In genomic region chr2:95232135-95232772, GRCm38 (mm10) we compare ENCODE assay signal across 8 mouse cellular contexts.
A peak's percentile ranks its signal among the peaks of the same experiment; 100 is the strongest.
DNase-seq lines count a peak whose midpoint lies in the region; ATAC-seq and TF ChIP-seq lines count a peak whose summit lies in the region.

No protein-coding gene starts in this region.

- TF ChIP-seq POLR2A in testis, adult 2 months (IDR thresholded peaks at IDR 0.05; ENCODE audit: control insufficient read depth, low read depth, low read length), result no peak

- H3K4me1 ChIP-seq in forebrain, embryonic 15.5 days, result peaks cover 10% of the 10 kb centered on the region
- H3K4me1 ChIP-seq in intestine, embryonic 15.5 days (replicated peaks), result 0 out of 2 replicates have a peak, but pooled peaks cover 3% of the 10 kb centered on the region
- peaks cover 8% of the 10 kb centered on the region for H3K4me1 ChIP-seq in midbrain, embryonic 15.5 days
- no peaks in the 10 kb centered on the region for H3K4me1 ChIP-seq in testis, adult 2 months (ENCODE audit: control insufficient read depth, insufficient read depth, low read length)

- intact Hi-C loops in left cerebral cortex, postnatal 14 days (cut with DNase I), result loop anchor here (10.0 kb wide), 3 partner anchors 757 to 1083 kb away; partner anchors contain the start of gene Lrrc4c

- H3K9me3 ChIP-seq in forebrain, embryonic 15.5 days, result no peaks in the 10 kb centered on the region
- H3K9me3 ChIP-seq in intestine, embryonic 15.5 days, result no peaks in the 10 kb centered on the region
- H3K9me3 ChIP-seq in midbrain, embryonic 15.5 days, result no peaks in the 10 kb centered on the region

- no peaks in the 10 kb centered on the region for H3K27me3 ChIP-seq in forebrain, embryonic 15.5 days
- no peaks in the 10 kb centered on the region for H3K27me3 ChIP-seq in intestine, embryonic 15.5 days (replicated peaks)
- H3K27me3 ChIP-seq in midbrain, embryonic 15.5 days (replicated peaks), result no peaks in the 10 kb centered on the region
- no peaks in the 10 kb centered on the region for H3K27me3 ChIP-seq in testis, adult 2 months (ENCODE audit: control insufficient read depth, insufficient read depth, low read length)

- no peak overlapping the region for H3K27ac ChIP-seq in forebrain, embryonic 15.5 days (replicated peaks)
- no peak overlapping the region for H3K27ac ChIP-seq in intestine, embryonic 15.5 days
- H3K27ac ChIP-seq in midbrain, embryonic 15.5 days, result peak overlapping the region; percentile 51
- no peak overlapping the region for H3K27ac ChIP-seq in testis, adult 2 months (ENCODE audit: control insufficient read depth, insufficient read depth, low read depth, low read length)

- H3K4me3 ChIP-seq in forebrain, embryonic 15.5 days, result peak overlapping the region; percentile 25
- H3K4me3 ChIP-seq in intestine, embryonic 15.5 days (replicated peaks), result no peak overlapping the region
- H3K4me3 ChIP-seq in midbrain, embryonic 15.5 days, result peak overlapping the region; percentile 31
- no peak overlapping the region; the same call in 1 of the 2 replicates for H3K4me3 ChIP-seq in testis, adult 2 months (ENCODE audit: control insufficient read depth, low read depth, low read length)

- DNase-seq in MN1 (ENCODE audit: low spot score), result peak; percentile 34
- peak; percentile 76 for DNase-seq in brain, adult 2 months (ENCODE audit: low read depth, low spot score)
- DNase-seq in left cerebral cortex, postnatal 14 days (ENCODE audit: low spot score in 2 of 2), result peak; percentile 46 to 67
- no peak for DNase-seq in thymus, adult 18-20 months

- 1% methylated on average over 15 of the region's 15 CpGs for WGBS in forebrain, embryonic 15.5 days
- 8% methylated on average over 15 of the region's 15 CpGs for WGBS in intestine, embryonic 15.5 days
- WGBS in midbrain, embryonic 15.5 days, result 1% methylated on average over 15 of the region's 15 CpGs

- peak; percentile 50; the same call in 1 of the 2 replicates for TF ChIP-seq CTCF in testis, adult 2 months (IDR thresholded peaks at IDR 0.05; ENCODE audit: control insufficient read depth, insufficient read depth, insufficient replicate concordance, low read depth, low read length)

- H3K36me3 ChIP-seq in forebrain, embryonic 15.5 days, result no peaks in the 10 kb centered on the region
- no peaks in the 10 kb centered on the region for H3K36me3 ChIP-seq in intestine, embryonic 15.5 days
- H3K36me3 ChIP-seq in midbrain, embryonic 15.5 days (replicated peaks), result no peaks in the 10 kb centered on the region
- no peaks in the 10 kb centered on the region for H3K36me3 ChIP-seq in testis, adult 2 months (ENCODE audit: control insufficient read depth, insufficient read depth, low read length)

- 0 out of 2 replicates have a peak overlapping the region, but pooled peaks have one; percentile 20 for H3K9ac ChIP-seq in forebrain, embryonic 15.5 days (replicated peaks)
- no peak overlapping the region for H3K9ac ChIP-seq in intestine, embryonic 15.5 days
- no peak overlapping the region for H3K9ac ChIP-seq in midbrain, embryonic 15.5 days

- peak; percentile 85 for ATAC-seq in forebrain, embryonic 15.5 days (replicated peaks)
- ATAC-seq in intestine, embryonic 15.5 days, result peak; percentile 89
- peak; percentile 96 for ATAC-seq in midbrain, embryonic 15.5 days (replicated peaks)

- H3K4me2 ChIP-seq in forebrain, embryonic 15.5 days (replicated peaks), result peak overlapping the region; percentile 47
- H3K4me2 ChIP-seq in intestine, embryonic 15.5 days (replicated peaks), result peak overlapping the region; percentile 27
- peak overlapping the region; percentile 56 for H3K4me2 ChIP-seq in midbrain, embryonic 15.5 days

Comparison
In these comparisons a context has a peak if more than half of its experiments do, and no peak if none do; other contexts are left out.
1. DNase-seq: peak in MN1 (single experiment), brain, adult 2 months (single experiment) and left cerebral cortex, postnatal 14 days (2 of 2); none in thymus, adult 18-20 months (0 of 2).
2. H3K4me3 ChIP-seq: peak in forebrain, embryonic 15.5 days (single experiment) and midbrain, embryonic 15.5 days (single experiment); none in intestine, embryonic 15.5 days (single experiment) and testis, adult 2 months (single experiment).
3. Peak in every context shown above with its lines, with median percentiles within 50 percentile points of each other: ATAC-seq and H3K4me2 ChIP-seq.